Mouse (Mus musculus): ENCODE data around the gene Pdgfc.
A peak's percentile ranks its signal among the peaks of the same experiment; 100 is the strongest.
"Not testable (repeated sequence)": the region's sequence is repeated elsewhere in the genome, so short reads cannot be mapped to it uniquely, and the experiment has no call there.

The Pdgfc gene

GRCm38 (mm10) chr3:81046652-81047607 lies 10.7 kb downstream of the Pdgfc start:
- DNase-seq (ENCODE audit: low spot score) = no peak

GRCm38 (mm10) chr3:81051522-81051921 lies 15.3 kb downstream of the Pdgfc start:
- no peak for DNase-seq (ENCODE audit: low spot score)

GRCm38 (mm10) chr3:81052422-81052821 lies 16.2 kb downstream of the Pdgfc start:
- no peak for DNase-seq (ENCODE audit: low spot score)

GRCm38 (mm10) chr3:81054074-81054473 lies 17.9 kb downstream of the Pdgfc start:
- no peak for DNase-seq (ENCODE audit: low spot score)

- DNase-seq (ENCODE audit: low spot score) = no peak
Observed at GRCm38 (mm10) chr3:81057719-81058118, 21.5 kb downstream of the Pdgfc start.

- no peak for DNase-seq (ENCODE audit: low spot score)
Observed at GRCm38 (mm10) chr3:81058527-81059031, 22.4 kb downstream of the Pdgfc start.

GRCm38 (mm10) chr3:81068550-81068949 lies 32.3 kb downstream of the Pdgfc start:
- no peak for DNase-seq (ENCODE audit: low spot score)

GRCm38 (mm10) chr3:81101136-81101535 lies 64.9 kb downstream of the Pdgfc start:
- no peak for DNase-seq (ENCODE audit: low spot score)

- DNase-seq (ENCODE audit: low spot score) = peak; percentile 28
Observed at GRCm38 (mm10) chr3:81102158-81102876, 66.1 kb downstream of the Pdgfc start.

GRCm38 (mm10) chr3:81102877-81103420 lies 66.7 kb downstream of the Pdgfc start:
- no peak for DNase-seq (ENCODE audit: low spot score)

GRCm38 (mm10) chr3:81107515-81107914 lies 71.3 kb downstream of the Pdgfc start:
- DNase-seq (ENCODE audit: low spot score) = no peak

- DNase-seq (ENCODE audit: low spot score) = no peak
Observed at GRCm38 (mm10) chr3:81110968-81111367, 74.8 kb downstream of the Pdgfc start.

GRCm38 (mm10) chr3:81112892-81113291 lies 76.7 kb downstream of the Pdgfc start:
- no peak for DNase-seq (ENCODE audit: low spot score)

- DNase-seq (ENCODE audit: low spot score) = no peak
Observed at GRCm38 (mm10) chr3:81120664-81121063, 84.4 kb downstream of the Pdgfc start.

GRCm38 (mm10) chr3:81121731-81122130 lies 85.5 kb downstream of the Pdgfc start:
- DNase-seq (ENCODE audit: low spot score) = no peak

GRCm38 (mm10) chr3:81123461-81123860 lies 87.2 kb downstream of the Pdgfc start:
- DNase-seq (ENCODE audit: low spot score) = no peak

- DNase-seq (ENCODE audit: low spot score) = no peak
Observed at GRCm38 (mm10) chr3:81127013-81127412, 90.8 kb downstream of the Pdgfc start.

- no peak for DNase-seq (ENCODE audit: low spot score)
Observed at GRCm38 (mm10) chr3:81136985-81137384, 100.8 kb downstream of the Pdgfc start.

- not testable (repeated sequence) for DNase-seq (ENCODE audit: low spot score)
Observed at GRCm38 (mm10) chr3:81138030-81138429, 101.8 kb downstream of the Pdgfc start.

GRCm38 (mm10) chr3:81143730-81144129 lies 107.5 kb downstream of the Pdgfc start:
- DNase-seq (ENCODE audit: low spot score) = no peak

- no peak for DNase-seq (ENCODE audit: low spot score)
Observed at GRCm38 (mm10) chr3:81149109-81149521, 112.9 kb downstream of the Pdgfc start.

- no peak for DNase-seq (ENCODE audit: low spot score)
Observed at GRCm38 (mm10) chr3:81150228-81150627, 114.0 kb downstream of the Pdgfc start.

GRCm38 (mm10) chr3:81154420-81154819 lies 118.2 kb downstream of the Pdgfc start:
- DNase-seq (ENCODE audit: low spot score) = no peak

Measured in lung, postnatal 25 days (tissue).